Mouse (Mus musculus) testis, postnatal 10 days (tissue): ENCODE measurements around the gene Cyb5rl.
A peak's percentile ranks its signal among the peaks of the same experiment; 100 is the strongest.

Experiments
- DNase-seq: peaks from one replicate; pipeline ENCODE4 v3.0.0; 2021; ENCODE audit warnings: low spot score

Gene Cyb5rl

DNA sequence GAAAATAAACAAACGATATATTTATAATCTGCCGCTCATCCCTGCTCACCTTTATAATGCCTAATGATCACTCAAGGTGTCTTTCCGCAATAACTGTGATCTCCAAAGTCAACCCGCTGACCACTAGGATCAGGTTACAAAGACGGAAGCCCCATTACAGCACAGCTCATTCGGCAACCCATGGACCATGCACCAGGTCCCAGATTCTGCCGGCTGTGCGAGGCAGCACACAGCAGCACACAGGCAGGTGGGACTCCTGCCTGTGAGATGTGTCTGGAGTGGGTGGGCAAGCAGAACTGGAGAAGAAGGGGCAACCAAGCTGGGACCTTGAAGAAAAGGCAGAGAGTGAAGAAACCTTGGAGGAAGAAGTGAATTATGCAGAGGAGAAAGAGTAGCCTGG is 47.5 kb downstream of the Cyb5rl start:
- DNase-seq = no peak

DNA sequence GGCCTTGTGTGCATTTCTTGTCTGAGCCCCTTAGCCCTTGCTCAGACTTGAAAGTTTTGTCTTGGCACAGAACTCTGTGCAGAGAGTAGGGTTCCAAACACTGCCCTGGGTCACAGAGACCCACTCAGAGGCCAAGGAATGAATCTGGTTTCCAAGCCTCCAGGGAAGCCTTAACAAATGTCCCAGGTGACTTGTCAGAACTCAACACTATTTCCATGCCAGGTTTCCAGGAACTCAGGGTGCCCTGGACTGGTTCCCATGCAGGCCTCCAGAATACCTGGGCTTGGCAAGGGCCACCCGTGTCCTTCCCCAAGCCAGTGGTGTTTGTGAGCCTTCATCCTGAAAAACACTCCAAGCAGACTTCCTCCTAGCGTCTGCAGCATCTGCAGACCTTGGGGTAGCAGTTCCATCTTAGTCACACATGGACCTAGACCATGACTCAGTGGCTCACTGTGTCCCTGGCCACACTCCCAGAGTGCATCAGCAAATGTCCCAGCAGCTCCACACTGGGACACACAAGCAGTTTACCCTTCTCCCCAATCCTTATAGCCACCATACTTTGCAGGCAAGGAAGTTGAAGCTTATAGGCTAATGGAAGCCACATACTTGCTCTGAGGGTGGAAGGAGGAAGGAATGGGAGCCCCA is 51.1 kb downstream of the Cyb5rl start:
- no peak for DNase-seq

DNA sequence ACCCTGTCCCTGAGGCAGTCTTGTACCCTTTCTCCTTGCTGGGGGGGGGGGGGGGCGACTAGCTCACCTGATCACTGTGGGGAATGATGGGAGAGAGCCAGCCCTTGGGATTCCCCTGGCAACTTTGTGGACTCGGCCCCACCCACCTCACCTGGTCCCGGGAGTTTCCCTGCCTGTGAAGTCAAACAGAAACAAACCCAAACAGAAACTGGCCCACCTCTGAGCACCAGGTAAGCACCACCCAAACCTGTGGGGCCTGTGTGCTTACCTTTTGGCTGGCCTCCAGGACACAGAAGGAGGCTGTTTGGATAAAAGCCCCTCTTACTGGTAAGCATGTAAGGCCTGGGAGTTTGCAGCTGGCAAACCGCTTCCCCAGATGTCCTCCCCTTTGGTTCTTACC is 52.3 kb downstream of the Cyb5rl start:
- no peak for DNase-seq

DNA sequence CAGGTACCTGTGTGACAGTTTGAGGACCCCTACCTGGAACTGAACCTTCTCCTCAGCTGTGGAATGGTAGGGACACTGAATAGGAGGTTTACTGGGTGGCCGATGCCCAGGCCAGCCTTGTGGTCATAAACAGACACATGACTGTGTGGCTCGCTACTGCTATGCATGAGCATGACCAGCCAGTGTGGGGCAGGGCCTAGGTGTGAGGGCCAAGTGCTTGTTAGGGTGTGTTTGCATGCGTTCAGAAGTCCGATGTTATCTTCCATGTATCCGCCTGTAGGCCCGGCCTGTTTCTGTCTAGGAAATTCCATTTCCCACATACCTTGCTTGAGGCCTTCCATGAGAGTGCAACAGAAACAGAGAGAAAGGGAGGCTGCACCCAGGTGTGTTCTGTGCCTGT is 53.9 kb downstream of the Cyb5rl start:
- no peak for DNase-seq

DNA sequence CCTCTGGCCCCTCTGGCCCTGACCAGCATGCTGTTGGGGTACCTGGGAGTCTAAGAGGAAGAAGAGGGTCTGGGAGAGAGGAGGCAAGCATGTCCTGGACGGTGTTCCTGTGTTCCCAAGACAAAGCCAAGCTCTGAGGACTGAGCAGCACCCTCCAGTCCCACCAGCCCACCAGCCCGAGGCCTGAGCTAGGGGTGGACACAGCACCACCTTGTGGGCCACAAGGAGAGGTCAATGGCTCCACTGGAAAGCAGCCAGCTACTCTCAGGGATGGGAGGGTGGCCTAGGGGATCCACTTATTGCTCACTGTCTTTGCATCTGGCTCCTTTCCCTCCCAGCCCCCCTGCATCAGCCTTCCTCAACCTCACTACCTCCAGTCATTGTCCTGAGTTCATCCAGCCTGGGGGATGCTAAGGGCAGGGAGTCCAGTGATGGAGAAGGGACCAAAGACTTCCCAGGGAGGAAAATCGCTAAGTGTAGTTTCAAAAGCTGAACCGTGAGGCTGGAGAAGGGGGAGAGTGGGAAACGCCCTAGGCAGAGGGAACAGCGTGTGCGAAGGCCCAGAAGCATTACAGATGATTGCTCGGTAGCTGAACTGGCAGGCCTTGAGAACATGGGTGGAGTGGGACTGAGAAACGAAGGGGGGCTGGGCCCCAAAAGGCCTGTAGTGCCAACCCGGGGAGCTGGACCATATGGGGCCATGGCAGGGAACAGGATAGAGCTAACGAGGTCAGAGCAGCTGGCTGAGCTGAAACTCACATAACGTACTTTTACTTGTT is 54.6 kb downstream of the Cyb5rl start:
- peak; percentile 70 for DNase-seq

DNA sequence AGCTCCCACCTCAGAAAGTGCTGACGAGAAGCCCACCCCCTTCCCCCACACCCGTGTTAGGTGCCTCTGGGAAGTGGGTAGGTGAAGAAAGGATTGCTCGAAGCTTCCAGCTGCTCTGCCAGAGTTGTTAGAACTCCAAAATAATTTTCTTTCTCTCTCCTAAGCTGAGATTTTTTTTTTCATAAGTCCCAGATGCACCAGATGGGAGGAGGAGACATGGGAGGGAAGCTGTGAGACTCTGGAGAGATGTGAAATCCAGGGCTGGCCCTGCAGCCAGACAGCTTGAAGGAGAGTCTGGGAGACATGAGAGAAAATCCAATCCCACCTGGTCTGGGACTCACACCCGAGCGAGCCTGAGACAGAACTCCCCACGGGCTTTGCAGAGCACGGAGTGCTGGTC is 57.6 kb downstream of the Cyb5rl start:
- no peak for DNase-seq

DNA sequence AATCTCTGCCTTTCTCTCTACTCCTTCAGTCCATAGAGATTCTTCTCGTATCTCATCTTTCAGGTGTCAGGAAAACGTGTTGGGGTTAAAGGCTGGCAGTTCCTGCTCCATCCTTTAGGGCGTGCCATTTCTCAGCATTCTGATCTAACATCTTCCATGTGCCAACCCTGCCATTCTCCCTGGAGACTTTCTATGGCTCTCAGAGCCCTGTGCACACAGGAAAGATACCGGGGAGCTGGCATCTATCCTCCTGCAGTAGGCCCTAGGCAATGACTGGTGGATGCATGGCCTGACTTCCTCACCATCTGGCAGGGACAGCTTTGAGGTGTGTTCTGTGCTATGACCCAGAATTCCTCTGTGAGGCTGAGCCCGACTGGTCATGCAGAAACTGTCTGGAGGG is 58.3 kb downstream of the Cyb5rl start:
- no peak for DNase-seq

DNA sequence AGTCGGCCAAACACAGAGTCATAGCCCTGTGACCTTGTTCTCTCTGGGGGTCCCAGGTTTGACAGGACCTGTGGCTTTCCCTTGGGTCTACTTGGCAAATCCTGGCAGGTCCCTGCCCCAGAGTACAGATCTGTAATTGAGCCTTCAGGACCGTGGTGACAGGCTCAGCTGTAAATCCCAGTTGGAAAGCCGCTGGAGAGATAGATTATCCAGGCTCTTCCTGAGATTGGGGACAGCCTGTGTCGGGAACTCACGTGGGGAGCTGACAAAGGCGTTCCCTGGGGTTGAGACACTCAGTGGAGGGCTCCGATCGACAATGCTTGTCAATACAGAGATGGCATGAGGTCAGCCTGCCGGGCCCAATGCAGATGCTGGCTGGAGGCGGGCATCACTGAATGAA is 59.6 kb downstream of the Cyb5rl start:
- DNase-seq = no peak

DNA sequence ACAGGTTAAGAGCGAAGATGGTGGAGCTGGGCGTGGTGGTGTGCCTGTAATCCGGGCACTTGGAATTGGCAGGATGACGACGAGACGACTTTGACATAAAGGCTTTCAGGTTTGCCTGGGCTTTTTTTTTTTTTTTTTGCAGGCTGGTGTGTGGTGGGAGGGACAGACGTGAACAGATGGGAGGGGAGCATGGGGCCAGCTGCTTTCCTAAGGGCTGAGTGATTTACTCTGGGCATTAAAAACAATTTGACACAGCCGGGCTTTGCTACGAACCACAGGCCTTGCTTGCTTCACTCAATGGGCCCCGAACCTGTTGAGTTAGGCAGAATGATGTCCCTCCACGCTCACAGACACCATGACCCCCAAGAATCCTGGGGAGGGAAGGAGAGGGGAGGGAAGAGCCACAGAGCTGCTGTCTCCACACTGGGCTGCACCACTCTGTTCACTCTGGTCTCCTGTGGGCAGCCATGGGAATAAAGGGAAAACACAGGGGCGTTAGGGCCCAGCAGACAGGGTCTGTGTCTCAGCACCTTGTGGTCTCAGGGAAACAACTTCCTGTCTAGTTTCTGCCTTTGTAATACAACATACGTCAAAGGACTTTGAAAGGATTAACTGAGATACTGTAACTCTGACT is 60.2 kb downstream of the Cyb5rl start:
- no peak for DNase-seq

DNA sequence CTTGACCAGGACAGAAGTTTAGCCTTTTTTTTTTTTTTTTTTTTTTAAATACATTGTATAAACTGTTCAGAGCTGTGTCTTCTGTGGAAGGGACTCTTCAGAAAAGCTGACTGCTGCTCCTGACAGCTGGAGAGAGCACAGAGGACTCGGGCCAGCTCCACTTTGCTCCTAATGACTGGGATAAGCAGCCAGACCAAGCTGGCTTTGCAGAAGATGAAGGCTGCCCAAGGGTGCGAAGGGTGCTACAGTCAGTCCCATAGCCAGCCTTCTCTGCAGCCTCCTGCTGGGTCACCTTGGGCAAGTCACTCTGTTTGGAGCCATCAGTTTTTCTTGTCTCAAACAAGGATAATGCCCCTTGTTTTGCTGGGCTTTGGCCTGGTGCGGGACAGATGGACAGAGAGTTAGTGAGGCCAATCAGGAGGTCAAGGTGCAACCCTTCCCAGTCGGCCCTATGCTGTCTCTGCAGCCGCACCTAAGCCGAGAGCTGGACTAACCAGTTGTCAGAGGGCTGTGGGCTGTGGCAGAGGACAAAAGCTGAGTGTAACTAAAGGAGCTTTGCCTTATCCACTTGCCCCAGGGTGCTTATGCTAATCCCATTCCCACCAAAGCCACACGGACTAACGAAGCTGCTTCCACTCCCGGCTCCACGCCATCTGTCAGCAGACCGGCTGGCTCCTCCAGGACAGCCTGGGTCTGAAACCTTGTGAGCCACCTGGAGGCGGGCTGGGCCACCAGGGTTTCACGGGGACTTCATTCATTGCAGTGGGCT is 61.3 kb downstream of the Cyb5rl start:
- DNase-seq = no peak

DNA sequence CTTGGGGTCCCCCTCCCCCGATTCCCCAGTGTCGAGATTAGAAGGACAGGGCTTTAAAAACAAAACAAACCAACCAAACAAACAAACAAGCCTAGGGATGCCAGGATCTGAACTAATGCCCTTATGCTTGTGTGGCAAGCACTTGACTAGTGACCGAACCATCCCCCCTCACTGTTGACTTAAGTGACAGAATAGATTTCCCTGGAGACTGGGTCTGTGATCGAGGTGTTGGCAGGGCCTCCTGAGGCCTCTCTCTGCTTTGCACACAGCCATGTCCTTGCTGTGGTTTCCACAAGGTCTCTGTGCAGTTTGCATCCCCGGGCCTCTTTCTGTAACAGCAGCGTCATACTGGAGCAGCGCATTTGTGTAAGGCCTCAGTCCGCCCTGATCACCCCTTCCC is 62.6 kb downstream of the Cyb5rl start:
- DNase-seq = no peak

DNA sequence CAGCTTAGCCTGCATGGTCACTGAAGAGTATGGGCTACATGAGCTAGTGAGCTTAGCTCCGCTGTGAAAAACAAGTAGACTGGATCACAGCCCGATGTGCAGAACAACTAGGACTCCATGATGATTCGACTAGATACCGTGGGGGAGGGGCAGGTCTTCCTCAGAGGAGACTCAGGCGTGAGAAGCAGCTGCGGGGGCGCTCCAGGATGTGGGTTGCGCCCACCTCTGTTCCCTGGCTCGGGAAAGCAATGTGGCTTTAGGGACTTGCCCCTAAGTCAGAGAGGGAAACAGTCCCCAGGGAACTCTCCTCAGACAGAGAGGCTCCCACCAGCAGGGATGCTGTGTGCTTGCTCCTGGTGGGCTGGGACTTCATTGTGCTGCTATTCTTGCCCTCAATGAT is 63.7 kb downstream of the Cyb5rl start:
- DNase-seq = peak; percentile 79

DNA sequence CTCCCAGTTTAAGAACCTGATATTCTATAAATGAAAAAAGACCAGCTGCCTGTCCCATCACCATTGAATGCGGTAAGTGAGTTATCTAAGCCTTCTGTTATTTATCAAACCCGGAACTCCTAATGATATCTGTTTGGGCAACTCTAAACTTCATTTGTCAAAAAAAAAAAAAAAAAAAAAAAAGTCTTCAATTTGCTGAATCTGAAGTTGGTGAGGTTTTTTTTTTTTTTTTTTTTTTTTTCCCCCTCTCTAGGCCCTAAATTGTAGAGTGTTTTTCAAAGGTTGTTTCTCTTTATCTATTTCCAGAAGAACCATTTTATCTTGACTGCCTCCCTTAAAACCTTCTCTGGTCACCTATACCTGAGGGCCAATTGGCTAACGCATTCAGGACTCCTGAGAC is 68.1 kb downstream of the Cyb5rl start:
- DNase-seq = no peak

DNA sequence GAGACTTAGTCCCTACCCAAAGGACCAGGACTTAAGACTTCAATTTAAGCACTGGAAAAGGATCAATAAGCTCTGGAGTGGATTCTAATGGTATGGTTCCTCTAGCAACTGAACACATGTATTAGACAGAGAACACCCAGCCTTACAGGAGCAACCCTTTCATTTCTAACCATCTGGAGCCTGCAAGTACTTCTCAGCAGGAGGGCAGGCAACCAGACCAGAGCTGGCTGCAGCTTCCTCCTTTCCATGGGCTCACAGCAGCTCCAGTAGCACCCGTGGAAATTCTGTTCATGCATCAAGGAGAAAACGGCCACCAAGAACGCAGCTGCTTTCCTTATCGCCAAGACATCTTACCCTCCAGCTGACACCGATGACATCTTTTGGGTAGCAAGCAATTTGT is 68.9 kb downstream of the Cyb5rl start:
- DNase-seq = no peak

DNA sequence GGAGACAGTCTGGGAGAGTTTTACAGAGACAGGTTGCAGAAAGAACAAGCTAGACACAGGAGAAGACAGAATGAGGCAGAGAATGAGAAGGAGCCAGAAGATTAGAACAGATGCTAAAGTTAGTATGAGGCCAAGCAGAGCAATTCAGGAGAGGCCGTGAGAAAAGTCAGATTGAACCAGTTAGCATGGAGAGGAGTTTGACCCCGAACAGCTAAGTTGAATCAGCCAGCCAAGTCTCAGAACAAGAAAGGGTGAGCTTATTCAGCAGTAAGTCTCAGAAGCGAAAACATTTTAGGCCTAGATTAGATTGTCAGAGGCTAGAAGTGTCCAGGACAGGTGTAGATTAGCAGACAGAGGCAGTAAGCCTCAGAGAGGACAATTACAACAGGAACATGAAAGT is 69.7 kb downstream of the Cyb5rl start:
- no peak for DNase-seq
